Mouse (Mus musculus) G1E (cell line): ENCODE data around the gene Pibf1.

ENCODE experiments used
- CTCF ChIP-seq: IDR thresholded peaks from 2 replicates; pipeline ENCODE4 v1.5.1; 2012; ENCODE audit warnings: low read depth, low read length, inconsistent platforms, mixed read lengths
- GATA1 ChIP-seq: IDR thresholded peaks from 2 replicates; pipeline ENCODE4 v1.6.1; 2012; ENCODE audit warnings: borderline replicate concordance, low read length, inconsistent platforms, mixed read lengths
- POLR2AphosphoS5 ChIP-seq: IDR thresholded peaks from 2 replicates; pipeline ENCODE4 v1.6.1; 2012; ENCODE audit warnings: low read depth, low read length, inconsistent platforms; ENCODE audit not compliant: insufficient replicate concordance

DNA sequence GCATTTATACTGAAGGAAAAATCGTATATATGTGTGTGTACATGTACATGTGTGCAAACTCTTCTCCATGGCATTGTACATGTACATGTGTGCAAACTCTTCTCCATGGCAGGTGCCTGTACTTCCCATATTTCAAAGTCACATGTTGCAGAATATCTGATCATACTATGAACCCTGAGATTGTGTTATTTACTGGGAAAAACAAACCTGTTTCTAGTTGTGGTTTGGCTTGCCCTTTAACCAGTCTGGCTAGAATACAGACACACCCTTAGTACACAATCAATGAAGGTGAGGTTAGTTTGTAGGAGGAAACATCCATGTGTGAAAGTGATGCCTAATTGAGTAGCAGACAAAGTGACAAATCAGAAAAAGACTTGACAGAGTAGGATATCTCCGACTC, 29.8 kb downstream of the Pibf1 start:
- TF ChIP-seq GATA1 (no peak), CTCF (no peak), POLR2AphosphoS5 (no peak)
